Mouse (Mus musculus) intestine, embryonic 16.5 days (tissue): ENCODE data around the gene Dnah1. TPM values are rescaled to one million over a fixed set of nuclear protein-coding genes. Genes with fewer than 3 reads are reported as not detected.
A peak's percentile ranks its signal among the peaks of the same experiment; 100 is the strongest.

ENCODE experiments used
- ATAC-seq: fragments of 200-750 bp; cut with Nextera tagmentation; 2 replicates; pipeline ENCODE4 v1.8.0; 2017; ENCODE audit warnings: moderate TSS enrichment, moderate library complexity
- H3K27ac ChIP-seq: fragments of 300-500 bp; sonication (generic); 2 replicates; pipeline ENCODE4 v1.5.1; 2014; ENCODE audit warnings: mild to moderate bottlenecking, low read length
- H3K27me3 ChIP-seq: fragments of 300-500 bp; sonication (generic); replicated peaks from 2 replicates; pipeline ENCODE4 v1.6.1; 2014; ENCODE audit warnings: low read length, control low read depth, mixed read lengths; ENCODE audit not compliant: control insufficient read depth, insufficient read depth
- H3K36me3 ChIP-seq: fragments of 300-500 bp; sonication (generic); 2 replicates; pipeline ENCODE4 v1.6.1; 2014; ENCODE audit warnings: low read length, control low read depth; ENCODE audit not compliant: control insufficient read depth, insufficient read depth
- H3K4me1 ChIP-seq: fragments of 300-500 bp; sonication (generic); 2 replicates; pipeline ENCODE4 v1.6.1; 2014; ENCODE audit warnings: low read length, control low read depth, mixed read lengths; ENCODE audit not compliant: control insufficient read depth, insufficient read depth
- H3K4me2 ChIP-seq: fragments of 300-500 bp; sonication (generic); 2 replicates; pipeline ENCODE4 v1.6.1; 2014; ENCODE audit warnings: low read depth, low read length, control low read depth
- H3K4me3 ChIP-seq: fragments of 300-500 bp; sonication (generic); 2 replicates; pipeline ENCODE4 v1.5.1; 2014; ENCODE audit warnings: mild to moderate bottlenecking, low read length
- H3K9ac ChIP-seq: fragments of 300-500 bp; sonication (generic); 2 replicates; pipeline ENCODE4 v1.6.1; 2014; ENCODE audit warnings: low read depth, low read length
- H3K9me3 ChIP-seq: fragments of 300-500 bp; sonication (generic); 2 replicates; pipeline ENCODE4 v1.6.1; 2016; ENCODE audit warnings: low read length, control low read depth; ENCODE audit not compliant: control insufficient read depth
- WGBS: fragments of 180-500 bp; shearing (Covaris S2); extraction: QIAGEN DNeasy Blood & Tissue Kit; methylation state at CpG from one replicate; pipeline ENCODE4 v1.1.7; 2014; 5-methylcytosine and 5-hydroxymethylcytosine counted together
- polyA plus RNA-seq: library from polyadenylated mRNA; unstranded; fragments of >200 nt; fragmentation: Nextera tagmentation; extraction: Ambion mirVana; gene quantifications from 2 replicates; pipeline ENCODE4 v1.2.1, GENCODE M21; 2015

Gene Dnah1
- polyA plus RNA-seq, 1 experiment from 2014 or later: 3.0 TPM

GRCm38 (mm10) chr14:31337406-31337805, 13.7 kb upstream of the Dnah1 start:
- ATAC-seq: no peak
- peak overlapping the region; percentile 80 for H3K4me2 ChIP-seq
- no peaks in the 10 kb centered on the region for H3K36me3 ChIP-seq
- H3K4me3 ChIP-seq: peak overlapping the region; percentile 87
- 0 out of 2 replicates have a peak, but pooled peaks cover 2% of the 10 kb centered on the region for H3K4me1 ChIP-seq
- H3K9me3 ChIP-seq: no peaks in the 10 kb centered on the region
- H3K27ac ChIP-seq: peak overlapping the region; percentile 96; the same call in 1 of the 2 replicates
- H3K9ac ChIP-seq: peak overlapping the region; percentile 90
- no peaks in the 10 kb centered on the region for H3K27me3 ChIP-seq
- WGBS: 31% methylated on average over 7 of the region's 7 CpGs

GRCm38 (mm10) chr14:31336369-31337155, 12.9 kb upstream of the Dnah1 start, which contains the start of gene Capn7:
Gene Capn7, plus strand, starts transcription at chr14:31336638.
- no peaks in the 10 kb centered on the region for H3K9me3 ChIP-seq
- H3K9ac ChIP-seq: peak within 1 kb of the TSS; percentile 90
- ATAC-seq: peak; percentile 98
- peak within 1 kb of the TSS; percentile 80 for H3K4me2 ChIP-seq
- peak within 1 kb of the TSS; percentile 96 for H3K27ac ChIP-seq
- under 1% methylated on average over 78 of the region's 78 CpGs for WGBS
- peak within 1 kb of the TSS; percentile 87 for H3K4me3 ChIP-seq
- H3K4me1 ChIP-seq: 0 out of 2 replicates have a peak, but pooled peaks cover 2% of the 10 kb centered on the region
- H3K27me3 ChIP-seq: no peaks in the 10 kb centered on the region
- no peaks in the 10 kb centered on the region for H3K36me3 ChIP-seq

- peak overlapping the region; percentile 87 for H3K4me3 ChIP-seq
- 0 out of 2 replicates have a peak, but pooled peaks cover 2% of the 10 kb centered on the region for H3K4me1 ChIP-seq
- no peaks in the 10 kb centered on the region for H3K27me3 ChIP-seq
- H3K36me3 ChIP-seq: no peaks in the 10 kb centered on the region
- H3K9ac ChIP-seq: no peak overlapping the region
- 55% methylated on average over 3 of the region's 3 CpGs for WGBS
- peak overlapping the region; percentile 80 for H3K4me2 ChIP-seq
- no peaks in the 10 kb centered on the region for H3K9me3 ChIP-seq
- H3K27ac ChIP-seq: no peak overlapping the region
- ATAC-seq: no peak
Measured at GRCm38 (mm10) chr14:31335765-31336164, 12.1 kb upstream of the Dnah1 start.

GRCm38 (mm10) chr14:31330957-31331356, 7.3 kb upstream of the Dnah1 start:
- Histone ChIP-seq H3K4me2 (no peak overlapping the region), H3K27ac (no peak overlapping the region), H3K4me1 (no peaks in the 10 kb centered on the region), H3K27me3 (no peaks in the 10 kb centered on the region), H3K36me3 (no peaks in the 10 kb centered on the region), H3K4me3 (no peak overlapping the region), H3K9ac (no peak overlapping the region), H3K9me3 (no peaks in the 10 kb centered on the region)
- no peak for ATAC-seq
- 60% methylated on average over 4 of the region's 4 CpGs for whole genome bisulfite sequencing

GRCm38 (mm10) chr14:31329741-31330140, 6.0 kb upstream of the Dnah1 start:
- Histone ChIP-seq H3K27me3 (no peaks in the 10 kb centered on the region), H3K9ac (no peak overlapping the region), H3K27ac (no peak overlapping the region), H3K4me3 (no peak overlapping the region), H3K9me3 (no peaks in the 10 kb centered on the region), H3K36me3 (no peaks in the 10 kb centered on the region), H3K4me2 (no peak overlapping the region), H3K4me1 (no peaks in the 10 kb centered on the region)
- WGBS: 54% methylated on average over 2 of the region's 2 CpGs
- ATAC-seq: no peak

- WGBS: 70% methylated on average over 4 of the region's 4 CpGs
- no peak for ATAC-seq
- H3K4me1 ChIP-seq: 0 out of 2 replicates have a peak, but pooled peaks cover 4% of the 10 kb centered on the region
Measured at GRCm38 (mm10) chr14:31327681-31328080, 4.0 kb upstream of the Dnah1 start.

GRCm38 (mm10) chr14:31327196-31327595, 3.5 kb upstream of the Dnah1 start:
- H3K36me3 ChIP-seq: no peaks in the 10 kb centered on the region
- no peak overlapping the region for H3K27ac ChIP-seq
- no peak overlapping the region for H3K9ac ChIP-seq
- WGBS: 91% methylated on average over 1 of the region's 1 CpGs
- H3K4me3 ChIP-seq: no peak overlapping the region
- H3K4me1 ChIP-seq: 0 out of 2 replicates have a peak, but pooled peaks cover 4% of the 10 kb centered on the region
- H3K27me3 ChIP-seq: no peaks in the 10 kb centered on the region
- ATAC-seq: no peak
- H3K9me3 ChIP-seq: no peaks in the 10 kb centered on the region
- H3K4me2 ChIP-seq: no peak overlapping the region

More at GRCm38 (mm10) chr14:31327681-31328080, 4.0 kb upstream of the Dnah1 start:
- H3K27ac ChIP-seq: no peak overlapping the region
- no peaks in the 10 kb centered on the region for H3K36me3 ChIP-seq
- H3K9me3 ChIP-seq: no peaks in the 10 kb centered on the region
- H3K27me3 ChIP-seq: no peaks in the 10 kb centered on the region
- no peak overlapping the region for H3K4me3 ChIP-seq
- H3K4me2 ChIP-seq: no peak overlapping the region
- no peak overlapping the region for H3K9ac ChIP-seq

- no peaks in the 10 kb centered on the region for H3K9me3 ChIP-seq
- H3K27me3 ChIP-seq: no peaks in the 10 kb centered on the region
- no peak overlapping the region for H3K27ac ChIP-seq
- H3K4me3 ChIP-seq: no peak overlapping the region
- no peak overlapping the region for H3K9ac ChIP-seq
- ATAC-seq: no peak
- 80% methylated on average over 7 of the region's 7 CpGs for WGBS
- H3K36me3 ChIP-seq: no peaks in the 10 kb centered on the region
- H3K4me1 ChIP-seq: 0 out of 2 replicates have a peak, but pooled peaks cover 4% of the 10 kb centered on the region
- no peak overlapping the region for H3K4me2 ChIP-seq
Measured at GRCm38 (mm10) chr14:31326770-31327169, 3.1 kb upstream of the Dnah1 start.

GRCm38 (mm10) chr14:31325551-31325950, 1.9 kb upstream of the Dnah1 start:
- Histone ChIP-seq H3K4me3 (no peak overlapping the region), H3K4me1 (0 out of 2 replicates have a peak, but pooled peaks cover 4% of the 10 kb centered on the region), H3K4me2 (no peak overlapping the region), H3K36me3 (no peaks in the 10 kb centered on the region), H3K27ac (no peak overlapping the region), H3K9ac (no peak overlapping the region), H3K9me3 (no peaks in the 10 kb centered on the region), H3K27me3 (no peaks in the 10 kb centered on the region)
- WGBS: 56% methylated on average over 5 of the region's 5 CpGs
- ATAC-seq: no peak
